Comparison of ENCODE assay signal across 16 mouse cellular contexts in the genomic region with DNA sequence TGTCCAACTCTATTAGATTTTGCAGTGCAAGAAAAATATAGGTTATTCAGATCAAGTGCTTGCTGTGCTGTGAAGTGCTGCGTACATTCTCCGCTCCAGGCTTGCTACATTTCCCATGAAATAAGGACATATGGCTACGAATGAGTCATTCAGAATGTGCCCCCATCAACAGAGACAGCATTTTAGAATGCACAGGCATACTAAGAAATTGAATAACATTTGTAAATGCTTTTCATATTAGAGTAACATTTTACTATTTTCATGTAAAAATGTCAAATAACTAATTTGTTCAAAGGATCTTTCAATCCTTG.
DNase-seq lines count a peak whose midpoint lies in the region.
"Had no signal": no experiment of that assay in that cellular context is flagged by ENCODE, and none has a peak within 500 bp of the region (broad histone marks: within the 10 kb centered on the region; RNA-seq: fewer than 3 reads in every experiment).

No protein-coding gene starts in this region.

- peak; percentile 11 for DNase-seq in embryo, embryonic 11.5 days (ENCODE audit: low read depth, low spot score)
- no peak for DNase-seq in embryo, embryonic 10 days (ENCODE audit: low spot score)
- DNase-seq in right cerebral cortex, adult 18-20 months: peak; percentile 27
- DNase-seq in right cerebral cortex, postnatal 36 days (ENCODE audit: low spot score in 2 of 2): no peak
- DNase-seq in telencephalon, adult 2 months (ENCODE audit: low read depth, low spot score): peak; percentile 42
- no peak for DNase-seq in adrenal gland, adult 18-20 months (ENCODE audit: low spot score in 2 of 2)
- DNase-seq: adrenal gland, adult 2 months; adrenal gland, postnatal 10 days; adrenal gland, postnatal 25 days; B cell, adult 2 months; cerebellum, adult 11 months; cerebellum, adult 18-20 months; cerebellum, adult 8-10 months; cerebellum, adult 9-11 months; cerebellum, postnatal 14 days; cerebellum, postnatal 36 days had no signal

Comparison
In these comparisons a context has a peak if more than half of its experiments do, and no peak if none do; other contexts are left out.
1. DNase-seq: peak in embryo, embryonic 11.5 days (single experiment), right cerebral cortex, adult 18-20 months (single experiment) and telencephalon, adult 2 months (single experiment); none in embryo, embryonic 10 days (single experiment), right cerebral cortex, postnatal 36 days (0 of 2) and adrenal gland, adult 18-20 months (0 of 2).